Mouse (Mus musculus): ENCODE measurements around the gene Dgkd. TPM values are rescaled to one million over a fixed set of nuclear protein-coding genes. Genes with fewer than 3 reads are reported as not detected.

Gene Dgkd
- polyA plus RNA-seq, 1 experiment from 2014 or later = 28.3 TPM

DNA sequence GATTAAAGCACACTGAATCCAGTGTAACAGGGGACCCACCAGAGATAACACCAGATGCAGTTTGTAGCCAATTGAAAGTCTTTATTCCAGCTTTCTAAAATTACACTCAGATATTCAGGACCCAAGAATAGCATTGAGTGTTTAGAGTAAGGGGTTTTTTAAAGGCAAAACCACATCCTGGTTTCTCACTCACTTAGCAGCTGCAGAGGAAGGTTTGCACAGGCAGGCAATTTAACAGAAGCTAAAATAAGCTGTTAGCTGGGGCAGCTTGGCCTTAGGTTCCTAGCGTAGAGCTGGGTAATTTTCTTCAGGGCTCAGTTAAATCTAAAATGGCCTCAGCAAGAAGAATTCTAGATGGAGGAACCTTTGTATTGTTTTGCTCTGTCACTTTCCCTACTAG lies 13.6 kb downstream of the Dgkd start:
- H3K4me3 ChIP-seq (ENCODE audit: low read depth, low read length) = no peak overlapping the region
- no peak for DNase-seq (ENCODE audit: low spot score)
- H3K4me1 ChIP-seq (replicated peaks; ENCODE audit: control insufficient read depth, insufficient read depth, low read length) = no peaks in the 10 kb centered on the region
- no peak overlapping the region for H3K27ac ChIP-seq (ENCODE audit: low read depth, low read length)
- no peaks in the 10 kb centered on the region for H3K9me3 ChIP-seq (ENCODE audit: control insufficient read depth, low read length)
- WGBS = 93% methylated on average over 1 of the region's 1 CpGs
- no peaks in the 10 kb centered on the region for H3K36me3 ChIP-seq (ENCODE audit: control insufficient read depth, insufficient read depth, low read length)
- H3K27me3 ChIP-seq (ENCODE audit: control insufficient read depth, insufficient read depth, low read length) = no peaks in the 10 kb centered on the region
- no peak overlapping the region for H3K4me2 ChIP-seq (replicated peaks; ENCODE audit: low read depth, low read length)
- H3K9ac ChIP-seq (ENCODE audit: low read depth, low read length) = no peak overlapping the region
- no peak for ATAC-seq (ENCODE audit: low FRiP score)

DNA sequence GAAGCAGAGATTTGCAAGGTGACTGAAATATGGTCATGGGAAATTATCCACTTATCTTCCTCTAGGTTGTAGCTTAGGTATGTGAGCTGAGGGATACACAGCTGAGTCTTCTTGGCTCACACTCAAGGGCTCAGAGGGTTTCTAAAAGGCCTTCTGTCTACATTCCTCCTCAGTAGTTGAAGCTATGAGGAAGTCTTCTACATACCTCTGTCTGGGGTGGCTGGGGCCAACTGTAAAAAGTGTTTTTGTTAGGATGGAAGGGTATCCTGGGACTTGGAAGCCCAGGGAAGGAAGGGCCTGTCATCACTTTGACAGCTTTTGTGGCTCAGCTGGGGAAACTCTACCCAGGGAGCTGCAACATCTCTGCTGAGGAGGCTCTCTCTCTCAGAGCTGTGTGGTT lies 18.5 kb downstream of the Dgkd start:
- Histone ChIP-seq H3K9me3 (ENCODE audit: control insufficient read depth, low read length) (no peaks in the 10 kb centered on the region), H3K9ac (ENCODE audit: low read depth, low read length) (no peak overlapping the region), H3K4me1 (replicated peaks; ENCODE audit: control insufficient read depth, insufficient read depth, low read length) (no peaks in the 10 kb centered on the region), H3K4me2 (replicated peaks; ENCODE audit: low read depth, low read length) (no peak overlapping the region), H3K4me3 (ENCODE audit: low read depth, low read length) (no peak overlapping the region), H3K27me3 (ENCODE audit: control insufficient read depth, insufficient read depth, low read length) (no peaks in the 10 kb centered on the region), H3K36me3 (ENCODE audit: control insufficient read depth, insufficient read depth, low read length) (no peaks in the 10 kb centered on the region), H3K27ac (ENCODE audit: low read depth, low read length) (no peak overlapping the region)
- no peak for DNase-seq (ENCODE audit: low spot score)
- ATAC-seq (ENCODE audit: low FRiP score) = no peak

DNA sequence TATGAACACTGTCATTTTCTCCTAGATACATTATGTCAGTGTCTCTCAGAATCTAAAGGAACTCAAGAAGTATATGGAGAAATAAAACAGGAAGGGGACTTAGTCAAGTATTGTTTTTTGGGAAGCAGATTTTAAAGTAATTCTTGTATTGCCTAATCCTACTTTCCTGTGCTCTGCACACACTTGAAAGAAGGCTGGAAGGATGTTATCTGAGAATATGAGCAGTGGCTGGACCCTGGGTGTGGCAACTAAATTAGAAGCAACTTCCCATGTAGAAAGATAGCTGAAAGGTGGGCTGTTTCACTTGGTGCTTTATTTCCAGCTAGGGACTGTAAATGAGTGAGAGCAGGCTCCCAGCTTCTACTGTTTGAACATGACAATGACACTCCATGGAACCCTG lies 20.0 kb downstream of the Dgkd start:
- no peaks in the 10 kb centered on the region for H3K27me3 ChIP-seq (ENCODE audit: control insufficient read depth, insufficient read depth, low read length)
- DNase-seq (ENCODE audit: low spot score) = no peak
- no peak overlapping the region for H3K27ac ChIP-seq (ENCODE audit: low read depth, low read length)
- no peak overlapping the region for H3K4me2 ChIP-seq (replicated peaks; ENCODE audit: low read depth, low read length)
- ATAC-seq (ENCODE audit: low FRiP score) = no peak
- no peaks in the 10 kb centered on the region for H3K4me1 ChIP-seq (replicated peaks; ENCODE audit: control insufficient read depth, insufficient read depth, low read length)
- no peaks in the 10 kb centered on the region for H3K9me3 ChIP-seq (ENCODE audit: control insufficient read depth, low read length)
- no peak overlapping the region for H3K4me3 ChIP-seq (ENCODE audit: low read depth, low read length)
- no peak overlapping the region for H3K9ac ChIP-seq (ENCODE audit: low read depth, low read length)
- no peaks in the 10 kb centered on the region for H3K36me3 ChIP-seq (ENCODE audit: control insufficient read depth, insufficient read depth, low read length)

DNA sequence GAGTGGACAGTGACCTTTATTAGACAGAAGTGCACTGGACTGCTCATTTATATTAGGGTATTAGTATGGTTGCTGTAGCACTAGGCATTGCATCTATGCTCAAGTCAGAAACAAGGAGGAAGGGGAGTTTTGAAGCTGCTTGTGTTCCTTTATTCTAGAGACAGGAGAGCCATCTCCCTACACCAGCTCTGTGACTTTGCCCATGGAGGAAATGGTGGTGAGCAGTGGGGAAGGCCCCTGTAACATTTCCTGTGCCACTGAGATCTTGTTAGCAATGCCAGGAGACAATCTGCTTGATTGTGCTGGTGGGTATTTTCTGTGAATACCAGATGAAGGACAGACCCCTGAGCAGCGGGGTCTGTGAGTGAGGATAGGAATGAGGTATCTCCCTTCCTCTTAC lies 23.0 kb downstream of the Dgkd start:
- Histone ChIP-seq H3K4me2 (replicated peaks; ENCODE audit: low read depth, low read length) (no peak overlapping the region), H3K36me3 (ENCODE audit: control insufficient read depth, insufficient read depth, low read length) (no peaks in the 10 kb centered on the region; the same call in 1 of the 2 replicates), H3K9me3 (ENCODE audit: control insufficient read depth, low read length) (no peaks in the 10 kb centered on the region), H3K27ac (ENCODE audit: low read depth, low read length) (no peak overlapping the region), H3K27me3 (ENCODE audit: control insufficient read depth, insufficient read depth, low read length) (no peaks in the 10 kb centered on the region), H3K9ac (ENCODE audit: low read depth, low read length) (no peak overlapping the region), H3K4me1 (replicated peaks; ENCODE audit: control insufficient read depth, insufficient read depth, low read length) (no peaks in the 10 kb centered on the region), H3K4me3 (ENCODE audit: low read depth, low read length) (no peak overlapping the region)
- DNase-seq (ENCODE audit: low spot score) (no peak), ATAC-seq (ENCODE audit: low FRiP score) (no peak)
- 91% methylated on average over 1 of the region's 1 CpGs for WGBS

DNA sequence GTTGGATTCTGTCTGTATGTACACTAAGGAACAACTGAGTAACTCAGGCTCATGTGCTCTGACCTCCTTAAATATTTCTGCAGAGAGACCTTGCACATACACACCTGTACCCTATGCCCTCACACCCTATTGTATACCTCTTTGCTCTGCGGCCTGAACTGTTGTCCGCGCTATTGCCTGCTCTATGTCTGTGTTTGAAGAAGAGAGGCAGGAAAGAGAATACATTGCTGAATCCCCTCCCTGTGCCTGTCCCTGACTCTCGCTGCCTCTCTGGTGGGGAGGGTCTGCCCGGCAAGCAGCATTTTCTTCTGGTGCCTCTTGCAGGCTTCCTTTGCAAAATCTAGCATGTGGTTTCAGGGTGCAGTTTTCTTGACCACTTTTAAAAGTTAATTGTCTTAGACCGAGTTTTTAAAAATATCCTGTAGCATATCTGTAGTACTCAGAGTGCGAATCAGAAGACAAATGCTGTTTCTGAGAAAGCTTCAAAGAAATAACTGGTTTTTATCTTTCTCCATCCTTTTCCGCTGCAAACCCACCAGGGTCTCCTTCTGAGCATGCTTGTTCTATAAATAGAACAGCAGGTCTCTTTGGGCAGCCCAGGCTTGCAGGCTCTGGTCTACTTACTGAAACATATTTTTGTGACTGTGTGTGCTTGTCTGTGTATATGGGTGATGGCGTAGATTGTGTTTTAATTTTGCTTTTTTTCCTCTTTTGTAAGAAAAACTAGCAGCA lies 24.6 kb downstream of the Dgkd start:
- H3K27ac ChIP-seq (ENCODE audit: low read depth, low read length) = no peak overlapping the region
- no peak for ATAC-seq (ENCODE audit: low FRiP score)
- no peak overlapping the region for H3K4me3 ChIP-seq (ENCODE audit: low read depth, low read length)
- no peak overlapping the region for H3K9ac ChIP-seq (ENCODE audit: low read depth, low read length)
- no peak for DNase-seq (ENCODE audit: low spot score)
- no peaks in the 10 kb centered on the region for H3K4me1 ChIP-seq (replicated peaks; ENCODE audit: control insufficient read depth, insufficient read depth, low read length)
- H3K9me3 ChIP-seq (ENCODE audit: control insufficient read depth, low read length) = no peaks in the 10 kb centered on the region
- H3K36me3 ChIP-seq (ENCODE audit: control insufficient read depth, insufficient read depth, low read length) = no peaks in the 10 kb centered on the region; the same call in 1 of the 2 replicates
- WGBS = 81% methylated on average over 9 of the region's 9 CpGs
- no peaks in the 10 kb centered on the region for H3K27me3 ChIP-seq (ENCODE audit: control insufficient read depth, insufficient read depth, low read length)
- H3K4me2 ChIP-seq (replicated peaks; ENCODE audit: low read depth, low read length) = no peak overlapping the region

DNA sequence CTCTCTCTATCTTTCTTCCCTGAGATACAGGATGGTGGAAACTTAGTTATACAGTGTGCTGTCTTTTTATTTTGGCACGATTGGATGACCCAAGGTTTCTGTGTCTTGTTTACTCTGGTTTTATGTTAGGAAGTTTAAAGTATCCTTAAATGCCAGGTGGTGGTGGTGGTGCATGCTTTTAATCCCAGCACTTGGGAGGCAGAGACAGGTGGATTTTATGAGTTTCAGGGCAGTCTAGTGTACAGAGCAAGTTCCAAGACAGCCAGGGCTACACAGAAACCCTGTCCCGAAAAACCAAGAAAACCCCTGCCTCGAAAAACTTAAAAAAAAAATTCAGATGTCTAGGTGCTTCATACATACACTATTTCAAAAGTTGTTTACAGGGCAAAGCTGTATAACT lies 25.9 kb downstream of the Dgkd start:
- H3K4me1 ChIP-seq (replicated peaks; ENCODE audit: control insufficient read depth, insufficient read depth, low read length) = no peaks in the 10 kb centered on the region
- ATAC-seq (ENCODE audit: low FRiP score) = no peak
- H3K9ac ChIP-seq (ENCODE audit: low read depth, low read length) = no peak overlapping the region
- H3K4me3 ChIP-seq (ENCODE audit: low read depth, low read length) = no peak overlapping the region
- 88% methylated on average over 3 of the region's 3 CpGs for WGBS
- no peaks in the 10 kb centered on the region for H3K27me3 ChIP-seq (ENCODE audit: control insufficient read depth, insufficient read depth, low read length)
- H3K9me3 ChIP-seq (ENCODE audit: control insufficient read depth, low read length) = no peaks in the 10 kb centered on the region
- H3K36me3 ChIP-seq (ENCODE audit: control insufficient read depth, insufficient read depth, low read length) = no peaks in the 10 kb centered on the region; the same call in 1 of the 2 replicates
- no peak for DNase-seq (ENCODE audit: low spot score)
- no peak overlapping the region for H3K27ac ChIP-seq (ENCODE audit: low read depth, low read length)
- no peak overlapping the region for H3K4me2 ChIP-seq (replicated peaks; ENCODE audit: low read depth, low read length)

DNA sequence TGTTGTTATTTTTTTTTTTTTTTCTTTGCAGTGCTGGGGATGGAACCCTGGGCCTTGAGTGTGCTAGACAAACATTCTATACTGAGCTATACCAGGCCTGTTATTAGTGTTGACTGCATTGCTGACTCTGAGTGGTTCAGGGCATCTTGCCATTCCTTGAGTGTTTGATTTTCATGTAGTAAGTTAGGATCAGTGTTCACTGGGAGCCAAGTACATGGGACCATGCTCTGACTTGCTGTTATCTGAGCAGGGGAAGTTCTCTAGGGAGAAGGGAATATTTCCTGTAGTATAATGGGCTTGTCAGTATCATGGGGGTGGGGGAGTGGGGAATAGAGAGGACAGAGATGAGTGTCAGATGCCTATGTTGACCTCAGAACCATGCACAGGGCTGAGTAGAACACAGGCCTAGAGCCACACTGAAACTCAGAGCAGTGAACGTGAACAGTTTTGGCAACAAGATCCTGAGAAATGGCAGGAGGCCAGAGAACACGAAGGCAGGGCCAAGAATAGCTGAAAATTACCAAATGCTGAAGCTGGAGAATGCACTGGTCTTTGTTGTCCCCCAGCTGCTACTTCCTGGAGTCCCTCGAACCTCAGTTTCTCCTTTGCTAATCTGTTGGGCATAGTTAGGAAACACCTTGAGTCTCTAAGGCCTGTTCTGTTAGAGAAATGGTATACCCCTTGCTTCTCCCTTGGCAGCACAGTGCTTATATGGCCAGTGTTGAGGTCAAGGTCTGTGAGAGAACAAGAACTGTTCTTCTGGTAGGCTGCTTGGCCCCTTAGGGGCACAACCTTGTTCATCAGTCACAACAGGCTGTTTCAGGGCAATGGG lies 26.6 kb downstream of the Dgkd start:
- 68% methylated on average over 3 of the region's 3 CpGs for WGBS
- H3K9ac ChIP-seq (ENCODE audit: low read depth, low read length) = no peak overlapping the region
- no peak for ATAC-seq (ENCODE audit: low FRiP score)
- no peak overlapping the region for H3K4me2 ChIP-seq (replicated peaks; ENCODE audit: low read depth, low read length)
- H3K27ac ChIP-seq (ENCODE audit: low read depth, low read length) = no peak overlapping the region
- no peaks in the 10 kb centered on the region for H3K27me3 ChIP-seq (ENCODE audit: control insufficient read depth, insufficient read depth, low read length)
- no peaks in the 10 kb centered on the region for H3K9me3 ChIP-seq (ENCODE audit: control insufficient read depth, low read length)
- DNase-seq (ENCODE audit: low spot score) = no peak
- H3K4me1 ChIP-seq (replicated peaks; ENCODE audit: control insufficient read depth, insufficient read depth, low read length) = no peaks in the 10 kb centered on the region
- H3K4me3 ChIP-seq (ENCODE audit: low read depth, low read length) = no peak overlapping the region
- H3K36me3 ChIP-seq (ENCODE audit: control insufficient read depth, insufficient read depth, low read length) = no peaks in the 10 kb centered on the region; the same call in 1 of the 2 replicates

DNA sequence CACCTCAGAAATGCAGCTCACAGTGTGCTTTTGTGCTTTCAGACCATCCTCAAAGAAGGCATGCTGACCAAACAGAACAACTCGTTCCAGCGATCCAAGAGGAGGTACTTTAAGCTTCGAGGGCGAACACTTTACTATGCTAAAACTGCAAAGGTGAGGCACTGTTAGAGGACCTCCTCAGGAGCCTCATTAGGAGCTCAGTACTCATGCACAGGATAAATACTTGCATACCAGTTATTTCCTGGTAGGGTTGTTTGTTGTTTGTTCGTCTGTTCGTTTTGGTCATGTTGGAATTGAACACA lies 27.2 kb downstream of the Dgkd start:
- Histone ChIP-seq H3K4me1 (replicated peaks; ENCODE audit: control insufficient read depth, insufficient read depth, low read length) (no peaks in the 10 kb centered on the region), H3K9me3 (ENCODE audit: control insufficient read depth, low read length) (no peaks in the 10 kb centered on the region), H3K9ac (ENCODE audit: low read depth, low read length) (no peak overlapping the region), H3K36me3 (ENCODE audit: control insufficient read depth, insufficient read depth, low read length) (no peaks in the 10 kb centered on the region; the same call in 1 of the 2 replicates), H3K27ac (ENCODE audit: low read depth, low read length) (no peak overlapping the region), H3K27me3 (ENCODE audit: control insufficient read depth, insufficient read depth, low read length) (no peaks in the 10 kb centered on the region), H3K4me2 (replicated peaks; ENCODE audit: low read depth, low read length) (no peak overlapping the region), H3K4me3 (ENCODE audit: low read depth, low read length) (no peak overlapping the region)
- 87% methylated on average over 6 of the region's 6 CpGs for WGBS
- ATAC-seq (ENCODE audit: low FRiP score) (no peak), DNase-seq (ENCODE audit: low spot score) (no peak)

DNA sequence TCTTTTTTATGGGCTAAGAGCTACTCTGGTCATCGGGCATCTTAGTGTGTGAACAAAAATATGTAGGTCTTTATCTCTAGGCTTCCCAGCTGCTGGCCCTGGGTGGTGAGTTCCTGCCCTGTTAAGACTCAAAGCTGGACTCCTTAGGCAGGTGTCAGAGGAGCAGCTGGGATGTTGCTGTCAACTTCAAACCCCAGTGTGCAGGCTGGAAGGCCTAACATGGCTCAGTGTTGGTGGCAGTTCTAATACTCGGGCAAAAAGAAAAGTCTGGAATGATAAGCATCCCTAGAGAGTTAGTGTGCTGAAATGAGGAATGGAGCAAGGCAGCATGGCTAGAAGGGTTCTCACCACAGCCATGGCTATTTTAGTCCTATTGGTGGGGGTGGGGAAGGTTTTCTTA lies 27.8 kb downstream of the Dgkd start:
- no peak overlapping the region for H3K4me2 ChIP-seq (replicated peaks; ENCODE audit: low read depth, low read length)
- ATAC-seq (ENCODE audit: low FRiP score) = no peak
- no peaks in the 10 kb centered on the region for H3K27me3 ChIP-seq (ENCODE audit: control insufficient read depth, insufficient read depth, low read length)
- no peak for DNase-seq (ENCODE audit: low spot score)
- no peak overlapping the region for H3K4me3 ChIP-seq (ENCODE audit: low read depth, low read length)
- no peaks in the 10 kb centered on the region for H3K4me1 ChIP-seq (replicated peaks; ENCODE audit: control insufficient read depth, insufficient read depth, low read length)
- 87% methylated on average over 2 of the region's 2 CpGs for WGBS
- H3K36me3 ChIP-seq (ENCODE audit: control insufficient read depth, insufficient read depth, low read length) = no peaks in the 10 kb centered on the region; the same call in 1 of the 2 replicates
- no peak overlapping the region for H3K27ac ChIP-seq (ENCODE audit: low read depth, low read length)
- no peak overlapping the region for H3K9ac ChIP-seq (ENCODE audit: low read depth, low read length)
- no peaks in the 10 kb centered on the region for H3K9me3 ChIP-seq (ENCODE audit: control insufficient read depth, low read length)
